Mouse (Mus musculus) urinary bladder, postnatal 0 days (tissue): ENCODE measurements around the gene Vmn2r35. TPM values are rescaled to one million over a fixed set of nuclear protein-coding genes. Genes with fewer than 3 reads are reported as not detected.

Experiments used
- polyA plus RNA-seq: library from polyadenylated mRNA; unstranded; fragments of >200 nt; fragmentation: Nextera tagmentation; extraction: Ambion mirVana; gene quantifications from 2 replicates; pipeline ENCODE4 v1.2.1, GENCODE M21; 2015

The Vmn2r35 gene
- not detected in 2 replicates for polyA plus RNA-seq

DNA sequence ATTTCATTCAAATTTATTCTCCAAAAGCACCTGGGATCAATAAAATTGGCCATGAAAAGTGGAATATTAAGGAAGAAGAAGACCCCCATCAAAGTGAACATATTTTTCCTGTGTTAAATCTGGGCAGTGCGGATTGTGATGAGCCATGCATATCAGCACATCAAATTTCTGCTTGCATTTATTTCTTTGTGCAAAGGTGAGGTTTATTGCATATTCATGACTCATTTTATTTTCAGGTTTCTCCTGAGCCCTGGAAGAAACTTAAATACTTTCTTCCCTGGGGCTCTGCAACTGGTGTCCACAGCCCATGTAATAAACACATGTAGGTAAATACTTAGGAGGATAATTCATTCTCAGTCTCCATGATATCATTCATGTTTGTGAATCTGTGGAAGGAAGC, at the start of gene Vmn2r35:
Vmn2r35 (minus strand) TSS at position 101 of the 400 bp plus-strand sequence.

Other genes with a start within 250 kb of the Vmn2r35 start
- not detected in 2 replicates for gene Vmn2r34, start 130.4 kb downstream of the Vmn2r35 start, polyA plus RNA-seq
- gene Vmn2r36, start 82.6 kb upstream of the Vmn2r35 start, polyA plus RNA-seq = not detected in 2 replicates